Mouse (Mus musculus) forebrain, embryonic 14.5 days (tissue): ENCODE measurements at regions not wholly inside any gene's neighbourhood (a gene's known extent, or its start where the extent isn't known, plus 50 kb on each side); places are given as distances from the start of the nearest gene placed in this dataset.
"Not testable (repeated sequence)": the region's sequence is repeated elsewhere in the genome, so short reads cannot be mapped to it uniquely, and the experiment has no call there.

Experiments used
- ATAC-seq: fragments of 200-750 bp; cut with Nextera tagmentation; 2 replicates; pipeline ENCODE4 v1.8.0; 2017; ENCODE audit warnings: mild to moderate bottlenecking, moderate library complexity
- DNase-seq: peaks from one replicate; pipeline ENCODE4 v3.0.0-alpha.2; 2015; ENCODE audit warnings: low spot score
- H3K27ac ChIP-seq: fragments of 300-500 bp; sonication (generic); 2 replicates; pipeline ENCODE4 v1.5.1; 2014; ENCODE audit warnings: low read depth, mild to moderate bottlenecking, control low read depth, low read length, moderate library complexity
- H3K27me3 ChIP-seq: fragments of 300-500 bp; sonication (generic); replicated peaks from 2 replicates; pipeline ENCODE4 v1.6.1; 2014; ENCODE audit warnings: low read length, control low read depth, mixed read lengths; ENCODE audit not compliant: control insufficient read depth, insufficient read depth
- H3K36me3 ChIP-seq: fragments of 300-500 bp; sonication (generic); 2 replicates; pipeline ENCODE4 v1.6.1; 2014; ENCODE audit warnings: low read length, control low read depth; ENCODE audit not compliant: control insufficient read depth, insufficient read depth
- H3K4me1 ChIP-seq: fragments of 300-500 bp; sonication (generic); 2 replicates; pipeline ENCODE4 v1.6.1; 2014; ENCODE audit warnings: antibody characterized with exemption, low read length, control low read depth; ENCODE audit not compliant: control insufficient read depth, insufficient read depth
- H3K4me2 ChIP-seq: fragments of 300-500 bp; sonication (generic); 2 replicates; pipeline ENCODE4 v1.6.1; 2014; ENCODE audit warnings: mild to moderate bottlenecking, control low read depth, low read length
- H3K4me3 ChIP-seq: fragments of 300-500 bp; sonication (generic); 2 replicates; pipeline ENCODE4 v1.5.1; 2014; ENCODE audit warnings: low read depth, low read length, control low read depth
- H3K9ac ChIP-seq: fragments of 300-500 bp; sonication (generic); 2 replicates; pipeline ENCODE4 v1.6.1; 2014; ENCODE audit warnings: mild to moderate bottlenecking, low read length, control low read depth, moderate library complexity
- H3K9me3 ChIP-seq: fragments of 300-500 bp; sonication (generic); replicated peaks from 2 replicates; pipeline ENCODE4 v1.6.1; 2016; ENCODE audit warnings: low read length, control low read depth, mixed read lengths; ENCODE audit not compliant: control insufficient read depth
- WGBS: fragments of 180-500 bp; shearing (Covaris S2); extraction: QIAGEN DNeasy Blood & Tissue Kit; methylation state at CpG from one replicate; pipeline ENCODE4 v1.1.7; 2014; 5-methylcytosine and 5-hydroxymethylcytosine counted together

DNA sequence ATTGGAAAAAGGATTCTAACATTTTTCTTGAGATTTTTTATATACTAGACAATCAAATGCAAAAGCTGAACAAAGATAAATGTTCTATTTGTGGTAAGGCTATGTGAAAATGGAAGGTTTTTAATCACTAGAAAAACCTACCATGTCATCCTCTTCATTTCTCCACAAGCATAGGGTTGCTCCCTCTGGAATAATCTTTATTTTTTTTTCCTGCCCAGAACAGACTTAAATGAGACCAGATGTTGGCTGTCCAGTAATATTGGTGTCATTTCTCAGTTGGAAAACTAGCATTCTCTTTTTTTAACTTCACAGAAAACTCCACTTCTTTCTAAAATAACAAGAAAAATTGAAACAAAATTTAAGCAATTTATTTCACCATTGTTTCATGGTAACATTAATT, 849.9 kb downstream of the Triml1 start:
- Histone ChIP-seq H3K27ac (no peak overlapping the region), H3K27me3 (no peaks in the 10 kb centered on the region), H3K9ac (no peak overlapping the region), H3K4me2 (no peak overlapping the region), H3K9me3 (no peaks in the 10 kb centered on the region), H3K4me3 (no peak overlapping the region), H3K36me3 (no peaks in the 10 kb centered on the region), H3K4me1 (no peaks in the 10 kb centered on the region)
- ATAC-seq (no peak), DNase-seq (no peak)

DNA sequence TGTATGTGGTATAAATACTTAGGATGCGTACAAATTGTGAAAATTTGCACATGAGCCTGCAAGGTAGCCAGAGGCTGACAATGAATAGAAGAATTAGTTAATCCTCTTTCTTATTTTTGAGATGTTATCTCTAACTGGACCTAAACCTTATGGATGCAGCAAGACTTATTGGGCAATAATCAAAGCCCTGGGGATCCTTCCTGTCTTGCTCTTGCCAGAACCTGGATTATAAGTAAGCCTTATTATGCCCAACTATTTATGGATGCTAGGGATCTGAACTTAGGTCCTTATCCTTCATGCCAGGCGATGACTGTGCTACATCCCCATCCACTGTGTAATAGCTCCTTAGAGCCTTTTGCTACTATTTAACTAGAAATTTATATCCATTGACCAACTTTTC, 859.3 kb downstream of the Triml1 start:
- no peak overlapping the region for H3K4me2 ChIP-seq
- H3K27ac ChIP-seq: no peak overlapping the region
- H3K4me3 ChIP-seq: no peak overlapping the region
- no peaks in the 10 kb centered on the region for H3K27me3 ChIP-seq
- no peaks in the 10 kb centered on the region for H3K9me3 ChIP-seq
- no peaks in the 10 kb centered on the region for H3K36me3 ChIP-seq
- no peak overlapping the region for H3K9ac ChIP-seq
- DNase-seq (no peak), ATAC-seq (no peak)
- 95% methylated on average over 2 of the region's 2 CpGs for WGBS
- H3K4me1 ChIP-seq: no peaks in the 10 kb centered on the region

DNA sequence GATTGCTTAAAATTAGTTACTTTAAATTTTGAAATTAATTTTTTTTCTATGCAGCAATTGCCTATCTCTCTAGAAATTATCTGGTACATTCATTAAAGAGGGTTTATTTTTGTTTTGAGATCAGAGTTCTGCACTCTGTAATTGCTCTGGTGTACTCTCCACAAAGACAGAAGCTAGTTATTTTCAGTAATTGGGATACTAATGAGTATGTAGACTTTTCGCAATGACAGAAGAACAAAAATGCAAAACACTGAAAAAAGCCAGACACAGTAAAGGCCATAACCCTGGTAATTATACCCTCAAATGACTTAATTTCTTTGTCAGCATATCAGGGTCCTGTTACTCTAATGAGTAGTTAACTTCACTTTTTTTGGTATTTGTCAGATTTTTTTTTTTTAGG, 836.5 kb upstream of the Frg1 start:
- H3K9ac ChIP-seq: no peak overlapping the region
- peak; percentile 55 for DNase-seq
- peak; percentile 77 for ATAC-seq
- H3K4me1 ChIP-seq: no peaks in the 10 kb centered on the region
- WGBS: 29% methylated on average over 1 of the region's 1 CpGs
- H3K9me3 ChIP-seq: no peaks in the 10 kb centered on the region
- no peaks in the 10 kb centered on the region for H3K36me3 ChIP-seq
- no peak overlapping the region for H3K4me2 ChIP-seq
- no peak overlapping the region for H3K27ac ChIP-seq
- H3K4me3 ChIP-seq: no peak overlapping the region
- H3K27me3 ChIP-seq: no peaks in the 10 kb centered on the region

DNA sequence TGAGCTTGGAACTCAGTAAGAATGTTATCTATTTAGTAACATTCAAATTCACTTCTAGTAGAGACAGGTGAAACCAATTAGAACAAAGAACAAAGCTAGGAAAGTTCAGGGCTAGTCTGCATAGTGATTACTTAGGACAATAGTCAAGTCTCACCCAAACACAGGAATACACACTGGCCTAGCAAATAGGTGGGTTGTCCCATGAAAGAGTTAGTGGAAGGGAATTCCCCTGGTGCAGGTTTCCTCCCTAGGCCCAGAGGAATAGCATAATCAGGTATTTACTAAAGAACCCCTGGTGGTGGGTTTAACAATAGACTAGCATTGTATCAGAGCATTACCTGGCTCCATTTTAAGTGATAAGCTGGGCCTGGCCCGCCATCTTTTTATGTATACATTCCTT, 825.4 kb upstream of the Frg1 start:
- H3K4me3 ChIP-seq, H3K4me1 ChIP-seq, ATAC-seq, H3K27me3 ChIP-seq, H3K36me3 ChIP-seq, H3K9ac ChIP-seq, DNase-seq, H3K27ac ChIP-seq, H3K9me3 ChIP-seq, H3K4me2 ChIP-seq: not testable (repeated sequence)
- WGBS: 78% methylated on average over 1 of the region's 1 CpGs

DNA sequence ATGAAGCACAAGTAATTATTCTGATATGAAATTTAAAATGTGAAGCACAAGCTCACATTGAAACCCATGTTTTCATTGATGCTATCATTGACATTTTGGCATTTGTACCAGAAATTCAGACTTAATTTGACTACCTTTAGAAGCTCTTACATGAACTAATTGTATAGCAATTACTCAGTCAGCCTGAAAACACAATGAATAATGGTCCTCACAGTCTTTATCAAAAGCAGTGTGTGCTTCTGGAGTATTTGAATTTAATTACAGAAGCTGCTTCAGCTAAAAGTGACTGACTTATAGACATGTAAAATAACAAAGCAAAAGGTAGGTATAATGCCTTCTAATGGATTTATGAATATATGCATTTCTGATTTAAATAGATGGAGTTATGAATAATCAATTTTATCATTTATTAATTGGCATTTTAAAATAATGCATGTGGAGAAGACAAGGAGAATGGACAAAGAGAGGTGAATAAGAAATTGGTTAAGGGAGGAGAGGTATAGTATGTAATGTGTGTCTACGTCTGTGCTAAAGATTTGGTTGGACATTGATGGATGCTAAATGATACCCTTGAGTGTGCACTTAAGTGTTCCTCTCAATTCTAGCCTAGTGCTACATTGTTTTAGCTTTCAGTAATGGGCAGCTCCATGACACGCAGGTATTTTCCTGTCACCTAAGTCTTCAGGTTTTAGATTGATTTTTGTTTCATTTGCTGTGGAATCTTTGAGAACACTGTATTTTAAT, 803.2 kb upstream of the Frg1 start:
- H3K27me3 ChIP-seq: no peaks in the 10 kb centered on the region

DNA sequence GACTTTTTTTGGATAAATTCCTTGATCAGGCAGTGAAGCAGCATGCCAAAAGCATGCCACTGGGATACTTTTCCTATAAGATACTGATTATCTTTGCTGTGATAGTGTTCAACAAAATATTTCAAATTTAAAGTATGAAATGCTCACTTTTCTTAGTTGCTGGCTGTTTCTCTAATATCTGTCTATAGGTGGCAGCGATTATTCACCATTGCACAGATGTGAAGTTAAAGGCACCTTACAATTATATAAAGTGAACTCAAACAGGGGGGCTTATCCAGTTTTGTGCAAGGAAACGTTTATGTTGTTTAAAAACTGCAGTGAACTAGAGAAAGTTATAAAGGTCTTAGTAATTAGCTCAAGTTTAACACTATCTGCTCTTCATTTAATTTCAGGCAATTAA, 794.1 kb upstream of the Frg1 start:
- Histone ChIP-seq H3K4me1 (no peaks in the 10 kb centered on the region), H3K4me2 (no peak overlapping the region), H3K27me3 (no peaks in the 10 kb centered on the region), H3K36me3 (no peaks in the 10 kb centered on the region), H3K9ac (no peak overlapping the region), H3K9me3 (no peaks in the 10 kb centered on the region), H3K4me3 (no peak overlapping the region), H3K27ac (no peak overlapping the region)
- DNase-seq (peak; percentile 34), ATAC-seq (no peak)
- WGBS: 52% methylated on average over 2 of the region's 2 CpGs

More for the DNA sequence above, 803.2 kb upstream of the Frg1 start:
- H3K9me3 ChIP-seq: no peaks in the 10 kb centered on the region
- no peaks in the 10 kb centered on the region for H3K4me1 ChIP-seq
- DNase-seq: peak; percentile 31
- H3K4me3 ChIP-seq: no peak overlapping the region
- ATAC-seq: peak; percentile 60; the same call in 1 of the 2 replicates
- WGBS: 59% methylated on average over 2 of the region's 2 CpGs
- H3K27ac ChIP-seq: no peak overlapping the region
- H3K36me3 ChIP-seq: no peaks in the 10 kb centered on the region
- H3K9ac ChIP-seq: no peak overlapping the region
- H3K4me2 ChIP-seq: no peak overlapping the region

DNA sequence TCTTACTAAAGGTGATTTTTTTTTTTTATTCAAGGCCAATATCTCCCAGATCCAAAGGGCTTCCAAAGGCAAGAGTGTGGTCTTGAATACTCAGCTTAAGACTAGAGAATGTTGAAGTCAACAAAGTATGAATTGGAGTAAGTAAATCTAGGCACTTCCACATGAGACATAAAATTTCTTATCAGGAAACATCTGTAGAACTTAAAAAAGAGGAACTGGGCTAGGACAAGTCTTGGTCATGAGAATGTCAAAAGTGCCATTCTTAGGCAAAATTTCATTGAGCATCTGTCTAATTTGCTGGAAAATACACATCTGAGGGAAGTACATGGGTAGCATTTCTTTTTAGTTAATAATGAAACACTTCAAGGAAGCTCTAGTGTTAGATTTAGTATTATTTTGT, 793.1 kb upstream of the Frg1 start:
- no peaks in the 10 kb centered on the region for H3K36me3 ChIP-seq
- H3K4me1 ChIP-seq: no peaks in the 10 kb centered on the region
- H3K4me2 ChIP-seq: no peak overlapping the region
- DNase-seq (no peak), ATAC-seq (no peak)
- no peaks in the 10 kb centered on the region for H3K9me3 ChIP-seq
- no peak overlapping the region for H3K9ac ChIP-seq
- H3K27me3 ChIP-seq: no peaks in the 10 kb centered on the region
- no peak overlapping the region for H3K27ac ChIP-seq
- H3K4me3 ChIP-seq: no peak overlapping the region

DNA sequence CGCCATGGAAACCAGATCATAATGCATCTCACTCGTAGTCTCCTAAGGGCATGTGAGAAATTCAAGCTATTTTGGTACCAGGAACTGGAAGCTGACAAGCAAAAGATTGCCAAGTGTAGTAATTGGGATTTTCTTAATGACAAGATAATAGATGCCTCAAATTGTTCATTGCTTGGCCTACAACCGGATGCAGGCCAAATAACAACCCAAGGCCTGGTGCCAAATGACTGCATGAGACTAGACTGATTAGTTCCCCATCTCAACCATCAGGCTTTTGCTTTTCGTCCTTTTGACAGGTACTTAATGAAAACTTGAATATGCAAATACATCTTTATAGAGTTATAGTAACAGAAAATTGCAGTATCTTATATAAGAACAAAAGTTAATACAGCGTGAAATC, 780.4 kb upstream of the Frg1 start:
- Histone ChIP-seq H3K27me3 (no peaks in the 10 kb centered on the region), H3K4me1 (no peaks in the 10 kb centered on the region), H3K9me3 (no peaks in the 10 kb centered on the region), H3K9ac (no peak overlapping the region), H3K27ac (no peak overlapping the region), H3K4me3 (no peak overlapping the region), H3K4me2 (no peak overlapping the region), H3K36me3 (no peaks in the 10 kb centered on the region)
- WGBS: 69% methylated on average over 5 of the region's 5 CpGs
- DNase-seq (peak; percentile 40), ATAC-seq (no peak; the same call in 1 of the 2 replicates)

DNA sequence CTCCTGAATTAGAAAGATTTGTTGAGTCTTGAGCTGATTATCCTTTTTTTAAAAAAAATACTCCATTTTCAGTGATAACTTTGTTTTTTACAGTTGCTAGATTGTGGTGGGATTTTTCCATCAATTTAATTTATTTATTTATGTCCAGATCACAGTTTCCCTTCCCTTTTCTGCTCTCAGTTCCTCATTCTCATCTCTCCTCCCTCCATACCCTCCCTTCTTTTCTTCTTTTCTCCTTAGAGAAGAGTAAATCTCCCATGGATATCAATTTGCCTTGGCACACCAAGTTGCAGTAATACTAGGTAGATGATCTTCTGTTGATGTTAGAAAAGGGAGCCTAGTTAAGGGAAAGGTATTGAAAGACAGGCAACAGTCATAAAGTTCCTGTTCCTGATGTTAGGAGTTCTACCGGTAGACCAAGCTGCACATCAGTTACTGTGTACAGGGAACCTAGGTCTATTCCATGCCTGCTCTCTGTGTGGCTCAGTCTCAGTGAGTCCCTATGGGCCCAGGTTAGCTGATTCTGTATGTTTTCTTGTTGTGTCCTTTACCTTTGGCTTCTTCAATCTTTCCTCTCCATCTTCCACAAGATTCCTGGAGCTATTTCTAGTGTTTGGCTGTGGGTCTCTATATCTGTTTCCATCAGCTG, 777.2 kb upstream of the Frg1 start:
- Histone ChIP-seq H3K4me1 (no peaks in the 10 kb centered on the region), H3K4me3 (no peak overlapping the region), H3K9ac (no peak overlapping the region), H3K9me3 (no peaks in the 10 kb centered on the region), H3K4me2 (no peak overlapping the region), H3K36me3 (no peaks in the 10 kb centered on the region), H3K27ac (no peak overlapping the region), H3K27me3 (no peaks in the 10 kb centered on the region)
- ATAC-seq (no peak), DNase-seq (no peak)
- WGBS: 96% methylated on average over 1 of the region's 1 CpGs
